Mouse (Mus musculus) WW6 (cell line): ENCODE measurements around the gene Gm1113.

Source experiments
- DNase-seq: peaks from one replicate; pipeline ENCODE4 v3.0.0-alpha.2; 2013; ENCODE audit warnings: low read depth, low spot score

Gene Gm1113

DNA sequence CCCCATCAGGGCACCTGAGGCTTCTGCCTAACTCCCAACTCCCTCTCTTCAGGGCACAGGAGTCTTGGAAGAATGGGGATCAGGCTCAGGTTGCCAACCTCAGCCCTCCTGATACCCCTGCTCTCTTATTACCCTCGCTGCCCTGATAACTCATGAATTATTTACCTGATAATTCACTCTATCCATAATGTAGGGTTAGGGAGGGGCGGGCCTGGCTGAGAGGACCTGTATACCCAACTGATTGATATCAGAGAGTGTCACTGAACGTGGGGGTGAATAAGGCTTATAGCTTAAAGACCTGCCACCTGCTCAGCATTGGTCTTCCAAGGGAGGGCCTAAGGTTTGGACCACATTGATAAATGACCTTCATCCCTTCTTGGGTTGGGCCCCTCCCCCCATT is at the start of gene Gm1113:
Gene Gm1113, minus strand, starts transcription at position 101 of the 400 bp plus-strand sequence.
- no peak for DNase-seq

GRCm38 (mm10) chr9:35564536-35565240 is 46.6 kb upstream of the Gm1113 start:
- no peak for DNase-seq

DNA sequence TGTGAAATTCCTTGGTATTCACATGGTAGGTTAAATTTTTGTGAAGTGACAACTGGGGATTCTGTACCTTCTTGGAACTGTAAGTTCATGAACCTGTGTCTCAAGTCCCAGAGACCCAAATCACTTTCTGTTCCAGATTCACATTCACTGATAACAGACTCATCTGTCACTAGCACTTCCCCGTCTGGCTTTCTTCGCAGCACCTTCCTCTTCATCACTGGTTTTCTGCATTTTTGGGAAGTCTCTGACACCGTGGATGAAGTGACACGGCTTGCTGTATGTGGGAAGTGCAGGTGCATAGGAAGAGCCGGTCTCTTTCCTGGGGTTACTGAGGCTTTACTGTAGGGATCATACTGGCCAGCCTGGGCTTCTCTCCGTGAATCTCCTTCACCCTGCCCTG is 43.5 kb upstream of the Gm1113 start:
- no peak for DNase-seq

DNA sequence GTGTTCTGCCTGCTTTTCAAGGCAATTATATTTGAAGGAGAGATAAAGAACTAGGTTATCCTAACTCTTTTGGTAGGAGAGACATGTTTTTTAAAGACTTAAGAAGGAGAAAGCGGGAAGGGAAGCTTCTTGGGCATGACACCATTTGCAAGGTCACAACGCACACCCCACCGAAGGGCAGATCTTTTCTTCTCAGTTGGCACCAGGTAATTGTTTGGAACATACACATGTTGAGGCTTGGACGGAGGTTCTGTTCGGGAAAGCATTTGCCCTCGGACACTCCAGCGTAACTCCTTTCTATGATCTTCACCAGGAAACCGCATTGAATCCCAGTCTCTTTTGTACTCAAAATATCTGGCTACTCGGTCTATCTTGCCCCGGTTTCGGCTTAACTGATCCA is 43.0 kb upstream of the Gm1113 start:
- DNase-seq: no peak

- peak; percentile 75 for DNase-seq
These were observed 41.2 kb upstream of the Gm1113 start for GRCm38 (mm10) chr9:35559009-35559890.

DNA sequence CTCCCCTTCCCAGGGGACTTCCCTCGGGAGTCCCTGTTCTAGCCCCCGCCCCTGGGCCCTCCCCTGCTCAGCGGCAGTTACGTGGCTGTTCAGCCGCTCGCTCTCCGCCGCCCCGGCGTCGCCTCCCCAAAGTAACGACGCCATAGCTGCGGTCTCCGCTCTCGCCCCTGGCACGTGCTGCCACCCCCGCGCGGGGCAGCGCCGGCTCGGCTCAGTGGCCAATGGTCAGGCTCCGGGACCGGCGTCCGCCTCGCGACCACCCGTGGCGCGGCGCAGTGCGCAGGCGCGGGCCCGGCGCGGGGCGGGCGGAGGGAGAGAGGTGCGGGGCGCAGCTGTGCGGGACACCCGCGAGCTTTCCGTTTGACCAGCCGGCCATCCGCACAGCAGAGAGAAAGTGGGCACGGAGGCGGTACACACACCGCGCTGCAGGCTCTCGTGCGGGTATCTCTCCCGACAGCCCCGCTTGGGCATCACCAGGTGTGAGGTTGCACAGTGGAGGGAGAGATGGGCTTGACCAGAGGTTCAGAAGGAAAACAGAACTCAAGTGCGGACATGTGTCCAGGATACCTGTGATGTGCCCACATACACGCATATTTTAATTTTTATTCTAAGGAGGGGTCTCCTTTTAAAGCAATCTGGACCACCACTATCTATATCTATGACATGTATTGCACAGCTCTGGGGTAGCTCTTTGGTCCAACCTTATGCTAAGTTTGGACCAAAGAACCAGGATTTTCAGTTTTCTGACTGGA is 40.4 kb upstream of the Gm1113 start, which contains the start of the genes Ddx25 and Pus3:
Gene Ddx25, minus strand, starts transcription at position 272 of the 752 bp plus-strand sequence.
Gene Pus3, plus strand, starts transcription at position 339 of the 752 bp plus-strand sequence.
- no peak for DNase-seq

DNA sequence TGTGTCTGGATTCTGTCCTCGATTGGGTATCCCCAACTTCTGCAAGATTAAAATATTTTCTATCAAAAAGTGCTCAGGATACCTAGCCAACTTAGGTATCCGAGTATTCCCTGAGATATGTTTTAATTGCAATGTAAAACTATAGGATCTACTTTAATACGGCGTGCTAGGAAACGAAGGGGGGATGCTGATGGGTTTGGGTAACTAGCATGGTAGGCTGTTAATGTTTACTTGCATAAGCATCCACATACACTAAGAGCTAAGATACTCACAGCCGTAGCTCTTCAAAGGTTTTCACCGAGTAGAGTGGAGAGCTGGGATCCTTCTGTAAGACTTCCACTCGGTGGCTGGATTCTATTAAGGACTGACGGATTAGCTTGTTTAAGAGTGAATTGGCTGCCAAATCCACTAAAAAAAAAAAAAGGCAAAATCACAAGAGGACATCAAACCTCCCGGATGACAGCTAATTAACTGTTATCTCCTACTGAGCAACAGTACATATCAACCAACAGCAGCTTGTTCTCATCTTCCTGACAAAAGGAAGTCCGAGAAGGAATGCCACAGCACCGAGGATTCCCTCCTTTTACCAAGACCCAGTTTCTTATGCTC is 38.5 kb upstream of the Gm1113 start:
- no peak for DNase-seq

GRCm38 (mm10) chr9:35548455-35548854 is 30.4 kb upstream of the Gm1113 start:
- no peak for DNase-seq

DNA sequence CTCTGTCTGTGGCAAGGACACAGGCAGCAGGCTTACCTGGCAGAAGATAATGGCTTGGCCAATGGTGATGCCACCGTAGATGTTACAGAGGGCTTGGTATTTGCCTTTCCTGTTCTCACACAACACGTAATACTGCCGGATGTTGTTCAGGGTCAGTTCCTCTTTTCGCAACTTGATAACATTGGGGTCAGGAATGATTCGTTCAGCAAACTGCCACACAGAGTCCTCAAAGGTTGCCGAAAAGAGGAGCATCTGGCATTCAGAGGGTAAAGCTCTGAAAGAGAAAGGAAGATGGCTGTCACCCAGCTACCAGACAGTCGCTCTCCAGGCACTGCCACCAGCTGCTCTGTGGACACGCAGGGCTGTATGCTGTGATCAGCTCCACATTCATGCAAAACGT is 28.7 kb upstream of the Gm1113 start:
- no peak for DNase-seq

DNA sequence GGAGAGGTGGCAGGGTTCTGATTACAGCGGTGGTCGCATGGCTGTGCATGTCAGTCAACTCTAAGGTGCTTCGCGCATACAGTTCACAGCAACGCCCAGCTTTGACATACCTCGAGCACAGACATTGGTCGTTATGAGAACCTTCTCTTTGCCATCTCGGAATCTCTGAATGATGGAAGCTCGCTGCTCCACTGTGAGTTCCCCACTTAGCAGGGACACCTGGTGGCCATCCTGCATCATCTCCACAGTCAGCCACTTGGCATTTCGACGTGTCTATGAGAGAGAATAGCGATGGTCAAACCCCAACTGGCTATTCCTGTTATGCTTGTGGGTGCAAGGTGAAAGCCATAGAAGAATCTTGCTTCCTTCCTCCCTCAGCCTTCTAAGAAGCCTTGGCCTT is 27.6 kb upstream of the Gm1113 start:
- DNase-seq: no peak

GRCm38 (mm10) chr9:35544666-35545065 is 26.6 kb upstream of the Gm1113 start:
- DNase-seq: no peak

DNA sequence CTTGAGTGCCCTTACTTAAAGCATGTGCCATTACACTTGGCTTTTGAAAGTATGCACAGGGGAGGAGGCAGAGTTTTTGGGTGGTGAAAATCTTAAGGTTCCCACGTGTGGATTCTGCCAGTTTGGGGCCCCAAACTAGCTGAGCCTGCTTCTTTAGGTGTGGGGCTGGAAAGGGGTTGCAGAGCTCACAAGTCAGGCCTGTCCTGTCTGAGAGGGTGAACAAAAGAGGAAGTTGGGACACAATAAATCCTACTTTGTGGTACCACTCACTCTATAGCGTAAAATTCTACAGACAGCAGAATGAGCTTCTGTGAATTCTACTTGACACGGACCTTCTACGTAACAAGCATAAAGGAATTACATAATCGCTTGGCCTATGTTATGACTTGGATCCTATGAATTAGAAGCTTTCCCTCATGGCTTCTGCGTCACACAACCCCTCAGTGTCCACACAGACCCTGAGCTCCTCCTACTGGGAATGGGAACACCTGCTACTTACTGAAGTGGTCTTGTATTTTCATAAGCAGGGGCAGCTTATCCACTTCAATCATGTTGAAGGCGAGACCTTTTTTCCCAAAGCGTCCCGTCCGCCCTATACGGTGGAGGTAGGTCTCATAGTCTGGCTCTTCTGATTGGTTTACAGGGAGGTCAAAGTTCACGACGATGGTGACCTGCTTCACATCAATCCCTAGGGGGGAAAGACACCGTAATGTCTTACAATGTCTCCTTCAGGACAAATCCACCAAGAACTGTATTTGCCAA is 25.2 kb upstream of the Gm1113 start:
- DNase-seq: no peak

GRCm38 (mm10) chr9:35541941-35542340 is 23.9 kb upstream of the Gm1113 start:
- DNase-seq: no peak

- peak; percentile 36 for DNase-seq
These were observed 23.4 kb upstream of the Gm1113 start for GRCm38 (mm10) chr9:35541488-35541887.

GRCm38 (mm10) chr9:35541024-35541423 is 23.0 kb upstream of the Gm1113 start:
- no peak for DNase-seq

GRCm38 (mm10) chr9:35539001-35539750 is 21.1 kb upstream of the Gm1113 start:
- DNase-seq: no peak

- DNase-seq: no peak
These were observed 17.8 kb upstream of the Gm1113 start for GRCm38 (mm10) chr9:35535876-35536275.

- DNase-seq: peak; percentile 38
These were observed 17.0 kb upstream of the Gm1113 start for GRCm38 (mm10) chr9:35535110-35535509.

- DNase-seq: no peak
These were observed 15.2 kb upstream of the Gm1113 start for GRCm38 (mm10) chr9:35533266-35533665.

GRCm38 (mm10) chr9:35529796-35530195 is 11.7 kb upstream of the Gm1113 start:
- no peak for DNase-seq
